Mouse (Mus musculus) cerebellum, adult 2 months (tissue): ENCODE measurements around the gene Cyp2d9.
"Not testable (repeated sequence)": the region's sequence is repeated elsewhere in the genome, so short reads cannot be mapped to it uniquely, and the experiment has no call there.

Source experiments
- CTCF ChIP-seq: fragments of 200-500 bp; IDR thresholded peaks from 2 replicates; pipeline ENCODE4 v1.5.1; 2011; ENCODE audit warnings: low read depth, mild to moderate bottlenecking, control low read depth, low read length, moderate library complexity, borderline replicate concordance; ENCODE audit not compliant: insufficient read depth
- POLR2A ChIP-seq: fragments of 200-500 bp; IDR thresholded peaks from 2 replicates; pipeline ENCODE4 v1.6.1; 2011; ENCODE audit warnings: low read length, control low read depth, borderline replicate concordance; ENCODE audit not compliant: insufficient read depth

- not testable (repeated sequence) for TF ChIP-seq POLR2A, CTCF
Observed at GRCm38 (mm10) chr15:82450045-82450444, 16.8 kb downstream of the Cyp2d9 start.
